Mouse (Mus musculus) v-Abl transformed pro-B cells (cell line): ENCODE measurements at regions not wholly inside any gene's neighbourhood (a gene's known extent, or its start where the extent isn't known, plus 50 kb on each side); places are given as distances from the start of the nearest gene placed in this dataset.

Experiments used
- in situ Hi-C, 2 experiments: fragments of 400-800 bp; cut with MboI; formaldehyde crosslinking; loops; one replicate each; pipeline ENCODE4 v1.15.1; 2025; ENCODE audit not compliant: unreplicated experiment in 2 of 2

DNA sequence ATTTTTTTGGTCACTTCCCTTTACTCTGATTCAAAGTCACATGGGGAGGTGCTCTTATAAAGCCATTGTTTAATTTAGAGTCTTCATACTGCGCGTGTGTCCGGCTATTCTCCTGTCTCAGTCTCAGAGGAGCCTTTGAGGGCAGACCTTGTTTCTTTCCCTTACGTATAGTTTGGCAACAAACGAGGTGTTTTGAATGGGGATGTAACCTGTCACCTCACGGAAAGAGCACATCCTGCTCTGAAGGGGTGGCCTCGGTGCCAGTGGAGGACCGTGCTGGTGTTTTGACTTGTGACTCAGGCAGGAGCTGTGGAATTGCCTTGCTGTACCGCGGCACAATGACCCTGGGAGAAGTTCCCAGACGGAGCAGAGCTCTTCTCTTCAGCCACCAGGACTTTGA lies 146.7 kb downstream of the Dusp6 start:
- in situ Hi-C loops: no loop called here

- in situ Hi-C loops: no loop called here
Measured at GRCm38 (mm10) chr10:99410754-99411153, 147.7 kb downstream of the Dusp6 start.

DNA sequence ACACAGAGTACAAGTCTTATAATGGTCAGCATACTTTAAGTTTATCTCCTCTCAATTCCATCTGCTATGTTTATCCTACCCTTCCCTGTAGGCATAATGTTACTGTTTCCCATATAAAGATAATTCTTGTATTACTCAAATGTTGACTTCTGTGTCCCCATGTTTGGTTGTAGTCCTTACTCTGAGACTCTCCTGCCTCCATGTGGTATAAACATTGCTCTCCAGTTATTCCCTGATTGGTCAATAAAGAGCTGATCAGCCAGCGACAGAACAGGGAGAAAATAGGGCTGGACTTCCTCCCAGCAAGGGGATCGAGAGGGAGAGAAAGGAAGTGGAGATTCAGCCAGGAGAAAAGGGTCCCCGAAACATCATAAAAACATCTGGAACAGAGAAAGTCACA lies 150.4 kb downstream of the Dusp6 start:
- in situ Hi-C loops: no loop called here

DNA sequence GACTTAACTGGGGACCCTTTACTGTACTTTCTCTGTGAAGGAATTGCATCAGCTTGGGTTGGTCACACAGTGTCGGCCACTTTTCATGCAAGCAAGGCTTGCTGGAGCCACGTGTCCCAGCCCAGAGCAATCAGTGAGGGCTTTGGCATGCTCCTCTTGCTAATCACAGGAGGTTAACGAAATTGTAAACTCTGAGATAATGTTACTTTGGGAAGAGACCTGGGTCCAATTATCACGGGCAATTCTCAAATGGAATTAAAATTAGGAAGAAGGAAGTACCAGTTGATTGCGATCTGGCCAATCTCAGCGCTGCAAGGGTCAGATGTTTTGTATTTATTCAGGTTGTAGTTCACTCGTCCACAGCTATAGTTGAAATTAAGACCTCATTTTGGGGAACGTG lies 153.2 kb downstream of the Dusp6 start:
- in situ Hi-C loops: no loop called here

- in situ Hi-C loops: no loop called here
Measured at GRCm38 (mm10) chr10:99416896-99417479, 154.0 kb downstream of the Dusp6 start.

- in situ Hi-C loops: no loop called here
Measured at GRCm38 (mm10) chr10:99417591-99417990, 154.6 kb downstream of the Dusp6 start.

GRCm38 (mm10) chr10:99418497-99418896 lies 155.5 kb downstream of the Dusp6 start:
- in situ Hi-C loops: no loop called here

DNA sequence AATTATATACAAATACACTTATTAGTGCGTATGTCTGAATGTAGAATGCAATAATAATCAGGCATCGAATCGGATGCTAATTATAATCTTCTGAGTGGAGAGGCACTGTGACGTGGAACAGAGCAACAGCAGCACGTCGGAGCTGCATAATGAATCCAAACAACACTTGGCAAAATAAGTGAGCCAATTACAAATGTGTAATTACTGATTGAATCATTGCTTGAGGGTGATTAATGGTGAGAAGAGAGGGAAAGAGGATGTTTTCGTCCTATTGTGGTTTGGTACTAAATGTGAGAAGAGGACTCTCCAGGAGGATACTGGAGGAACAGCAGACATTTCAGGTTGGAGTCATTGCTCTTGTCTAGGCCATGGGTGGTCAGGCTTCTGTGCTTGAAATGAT lies 156.5 kb downstream of the Dusp6 start:
- in situ Hi-C loops: no loop called here

GRCm38 (mm10) chr10:99423406-99423805 lies 160.4 kb downstream of the Dusp6 start:
- in situ Hi-C loops: no loop called here

- in situ Hi-C loops: no loop called here
Measured at GRCm38 (mm10) chr10:99425265-99425664, 162.2 kb downstream of the Dusp6 start.

GRCm38 (mm10) chr10:99430175-99430574 lies 167.1 kb downstream of the Dusp6 start:
- in situ Hi-C loops: no loop called here

GRCm38 (mm10) chr10:99430669-99431561 lies 167.9 kb downstream of the Dusp6 start:
- in situ Hi-C loops: no loop called here

DNA sequence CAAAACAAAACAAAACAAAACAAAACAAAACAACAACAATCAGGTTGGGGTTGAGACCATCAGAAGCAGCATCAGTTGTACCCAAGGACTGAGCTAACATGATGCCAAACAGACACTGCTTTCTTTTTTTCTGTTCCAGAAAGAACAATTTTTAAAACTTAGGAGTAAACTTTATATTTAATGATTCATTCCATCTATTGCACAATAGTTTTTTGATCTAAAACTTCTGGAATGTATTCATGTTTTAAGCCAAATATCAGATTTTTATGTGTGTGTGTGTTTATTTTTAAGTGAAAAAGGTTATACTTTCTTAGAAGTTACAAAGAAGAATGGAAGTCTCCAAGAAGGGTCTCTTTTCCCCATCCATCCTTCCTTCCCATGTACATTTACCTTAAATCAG lies 174.0 kb downstream of the Dusp6 start:
- in situ Hi-C loops: no loop called here

- in situ Hi-C loops: no loop called here
Measured at GRCm38 (mm10) chr10:99440169-99440568, 177.1 kb downstream of the Dusp6 start.

GRCm38 (mm10) chr10:99441014-99441413 lies 178.0 kb downstream of the Dusp6 start:
- in situ Hi-C loops: no loop called here

DNA sequence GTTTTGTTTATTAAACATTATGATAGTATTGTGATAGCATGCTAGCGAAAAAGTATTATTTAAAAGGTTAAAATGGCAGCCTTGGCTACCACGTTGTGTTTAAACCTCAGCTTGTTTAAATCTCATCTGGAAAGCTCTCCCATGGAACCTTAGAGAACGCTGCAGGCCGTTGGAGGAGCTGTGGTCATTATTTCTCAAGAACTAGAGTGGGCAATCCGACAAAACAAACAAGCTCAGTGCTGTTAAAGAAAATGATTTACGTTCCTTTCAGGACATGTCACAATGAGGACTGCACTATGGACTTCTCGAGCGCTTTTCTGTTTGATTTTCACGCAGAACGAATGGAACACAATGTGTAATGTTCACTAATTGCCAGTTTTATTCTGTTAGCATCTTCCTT lies 178.9 kb downstream of the Dusp6 start:
- in situ Hi-C loops: no loop called here

DNA sequence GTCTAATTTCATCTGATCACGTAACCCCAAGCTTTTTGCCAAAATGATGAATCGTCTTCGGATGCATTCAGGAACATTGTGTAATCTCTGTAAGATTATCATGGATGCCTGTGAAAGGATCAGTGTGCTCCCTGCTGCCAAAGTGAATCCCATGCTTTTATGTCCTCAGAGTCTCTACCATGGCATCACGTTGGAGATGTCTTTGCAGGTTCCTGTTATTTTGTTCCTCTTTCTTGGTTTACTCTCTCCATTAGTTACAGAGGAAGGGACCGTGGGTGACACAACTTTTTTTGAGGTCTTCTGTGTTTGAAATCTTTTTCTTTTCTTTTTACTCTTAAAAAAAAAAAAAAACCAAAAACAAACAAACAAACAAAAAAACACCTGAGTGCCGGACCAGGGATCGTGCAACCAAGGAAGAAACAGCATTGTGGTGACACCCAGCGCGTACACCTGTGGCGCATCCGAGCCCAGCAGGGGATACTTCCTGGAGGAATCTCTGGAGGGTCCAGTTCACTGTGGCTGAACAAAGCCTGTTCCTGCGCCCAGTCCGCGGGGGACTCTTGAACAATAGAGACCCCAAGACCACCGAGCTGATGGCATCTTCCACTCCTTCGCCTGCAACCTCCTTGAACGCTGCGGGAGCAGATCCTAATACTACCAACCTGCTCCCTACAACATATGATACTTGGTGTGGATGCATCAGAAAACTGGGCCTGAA lies 180.6 kb downstream of the Dusp6 start:
- in situ Hi-C loops: no loop called here

DNA sequence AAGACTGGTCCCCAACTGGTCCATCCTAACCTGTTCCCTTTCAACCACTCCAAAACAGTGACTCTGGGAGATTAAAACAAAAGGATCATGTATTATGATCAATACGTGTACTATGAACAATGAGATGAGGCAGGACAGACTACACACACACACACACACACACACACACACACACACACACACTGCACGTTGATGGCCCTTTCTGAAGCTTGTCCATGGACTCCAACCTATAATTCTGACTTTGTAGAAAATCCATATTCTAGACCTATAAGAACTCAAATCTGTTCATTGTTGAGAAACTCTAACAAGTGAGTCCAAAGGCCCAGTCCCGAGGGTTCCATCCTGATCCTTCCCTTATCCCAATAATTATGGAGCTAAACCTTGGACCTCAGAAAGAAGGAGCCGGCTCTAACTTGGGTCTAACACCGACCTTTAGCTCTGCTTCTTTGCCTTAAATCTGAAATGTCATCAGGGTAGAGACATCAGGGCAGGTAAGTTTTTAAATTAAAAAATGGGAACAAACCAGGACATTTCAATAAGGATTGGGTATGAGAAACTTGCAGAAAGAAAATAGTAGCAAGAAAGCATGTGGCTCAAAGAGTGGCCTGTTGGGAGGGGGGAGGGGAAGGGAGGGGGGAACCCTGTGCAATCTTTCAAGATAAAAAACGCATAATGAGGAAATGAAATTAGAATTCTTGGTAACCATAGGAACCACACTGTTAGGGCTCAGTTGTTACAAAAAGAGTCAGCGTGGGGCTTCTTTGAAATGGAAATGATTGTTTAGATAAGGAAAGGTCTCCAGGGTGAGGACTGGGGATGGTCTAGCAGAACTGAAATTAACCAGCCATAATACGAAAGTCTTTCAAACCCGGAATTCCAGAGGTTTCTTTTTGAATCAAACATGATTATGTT lies 187.9 kb downstream of the Dusp6 start:
- in situ Hi-C loops: loop anchor here in 1 of 2 experiments (10.0 kb wide), 1 partner anchor 86 kb away; no protein-coding TSS in a partner anchor

DNA sequence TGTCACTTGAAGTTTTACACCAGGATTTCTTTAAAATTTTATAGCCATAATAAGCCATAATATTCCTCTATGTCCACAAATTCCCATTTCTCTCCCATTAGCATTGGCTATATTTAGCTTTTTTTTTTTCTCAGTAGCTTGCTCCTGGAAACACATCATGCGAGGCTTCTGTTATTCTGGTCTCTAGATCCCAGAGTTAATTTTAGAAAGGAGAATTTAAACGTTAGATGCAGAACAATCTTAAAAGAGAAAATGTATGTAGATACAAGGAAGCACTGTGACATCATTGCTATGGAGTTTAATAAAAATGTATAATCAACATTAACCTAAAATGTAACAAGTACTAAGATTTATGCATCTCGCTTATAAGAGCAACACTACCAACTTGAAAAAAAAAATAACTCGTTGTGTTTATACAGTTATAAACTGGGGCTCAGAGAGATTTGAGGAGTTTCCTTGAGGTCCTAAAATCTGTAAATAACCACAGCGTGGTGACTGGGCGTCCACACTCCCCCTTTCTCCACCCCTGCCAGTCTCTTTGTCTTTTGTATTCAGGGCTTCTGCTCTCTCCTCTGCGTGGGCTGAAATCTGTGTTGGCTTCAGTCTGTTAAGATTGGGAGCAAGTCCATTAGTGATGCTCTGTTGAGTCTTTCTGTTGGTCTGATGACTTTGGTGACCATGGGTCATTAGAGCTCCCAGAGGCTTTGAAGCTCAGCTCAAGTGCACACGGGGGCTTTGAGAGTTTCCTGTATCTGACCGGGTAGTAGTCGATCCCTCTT lies 188.8 kb downstream of the Dusp6 start:
- in situ Hi-C loops: loop anchor here in 1 of 2 experiments (10.0 kb wide), 1 partner anchor 87 kb away; no protein-coding TSS in a partner anchor
